Mouse (Mus musculus) stomach, postnatal 0 days (tissue): ENCODE results near the gene Xxylt1.

ENCODE experiments used
- CTCF ChIP-seq: IDR thresholded peaks from 2 replicates; pipeline ENCODE4 v1.5.1; 2016; ENCODE audit warnings: antibody characterized with exemption, low read depth, mild to moderate bottlenecking, moderate library complexity
- EP300 ChIP-seq: optimal IDR thresholded peaks from 2 replicates; pipeline ENCODE3; 2016; ENCODE audit warnings: antibody characterized with exemption

GRCm38 (mm10) chr16:30937665-30938064, 143.6 kb downstream of the Xxylt1 start:
- TF ChIP-seq CTCF: no peak
- no peak for TF ChIP-seq EP300
